Mouse (Mus musculus) midbrain, embryonic 16.5 days (tissue): ENCODE measurements around the gene Slc25a21. TPM values are rescaled to one million over a fixed set of nuclear protein-coding genes. Genes with fewer than 3 reads are reported as not detected.
A peak's percentile ranks its signal among the peaks of the same experiment; 100 is the strongest.

Source experiments
- ATAC-seq: fragments of 200-750 bp; cut with Nextera tagmentation; 2 replicates; pipeline ENCODE4 v1.8.0; 2017; ENCODE audit warnings: moderate TSS enrichment
- H3K27ac ChIP-seq: fragments of 300-500 bp; sonication (generic); 2 replicates; pipeline ENCODE4 v1.5.1; 2014; ENCODE audit warnings: mild to moderate bottlenecking, low read length, mixed read lengths
- H3K27me3 ChIP-seq: fragments of 300-500 bp; sonication (generic); 2 replicates; pipeline ENCODE4 v1.6.1; 2014; ENCODE audit warnings: low read depth, low read length, mixed read lengths; ENCODE audit not compliant: control insufficient read depth, insufficient read depth
- H3K36me3 ChIP-seq: fragments of 300-500 bp; sonication (generic); 2 replicates; pipeline ENCODE4 v1.6.1; 2014; ENCODE audit warnings: mild to moderate bottlenecking, low read length, moderate library complexity, mixed read lengths; ENCODE audit not compliant: control insufficient read depth, insufficient read depth
- H3K4me1 ChIP-seq: fragments of 300-500 bp; sonication (generic); 2 replicates; pipeline ENCODE4 v1.6.1; 2014; ENCODE audit warnings: mild to moderate bottlenecking, low read length, mixed read lengths; ENCODE audit not compliant: control insufficient read depth, insufficient read depth
- H3K4me2 ChIP-seq: fragments of 300-500 bp; sonication (generic); 2 replicates; pipeline ENCODE4 v1.6.1; 2014; ENCODE audit warnings: mild to moderate bottlenecking, low read length, mixed read lengths
- H3K4me3 ChIP-seq: fragments of 300-500 bp; sonication (generic); 2 replicates; pipeline ENCODE4 v1.5.1; 2014; ENCODE audit warnings: low read depth, mild to moderate bottlenecking, low read length, moderate library complexity, mixed read lengths
- H3K9ac ChIP-seq: fragments of 300-500 bp; sonication (generic); 2 replicates; pipeline ENCODE4 v1.6.1; 2014; ENCODE audit warnings: low read depth, low read length, mixed read lengths
- H3K9me3 ChIP-seq: fragments of 300-500 bp; sonication (generic); replicated peaks from 2 replicates; pipeline ENCODE4 v1.6.1; 2014; ENCODE audit warnings: mild to moderate bottlenecking, low read length, mixed read lengths; ENCODE audit not compliant: control insufficient read depth, poor library complexity, severe bottlenecking
- WGBS: fragments of 180-500 bp; shearing (Covaris S2); extraction: QIAGEN DNeasy Blood & Tissue Kit; methylation state at CpG from one replicate; pipeline ENCODE4 v1.1.7; 2014; 5-methylcytosine and 5-hydroxymethylcytosine counted together
- polyA plus RNA-seq: library from polyadenylated mRNA; unstranded; fragments of >200 nt; fragmentation: Nextera tagmentation; extraction: Ambion mirVana; gene quantifications from 2 replicates; pipeline ENCODE4 v1.2.1, GENCODE M21; 2015

Gene Slc25a21
- polyA plus RNA-seq, 1 experiment from 2014 or later, result 0.26 TPM

GRCm38 (mm10) chr12:56897976-56898375 is 299.3 kb downstream of the Slc25a21 start:
- H3K4me2 ChIP-seq, result no peak overlapping the region
- no peaks in the 10 kb centered on the region for H3K4me1 ChIP-seq
- no peaks in the 10 kb centered on the region for H3K36me3 ChIP-seq
- ATAC-seq, result no peak
- H3K9me3 ChIP-seq, result no peaks in the 10 kb centered on the region
- no peak overlapping the region for H3K9ac ChIP-seq
- H3K4me3 ChIP-seq, result no peak overlapping the region
- no peak overlapping the region for H3K27ac ChIP-seq
- WGBS, result 80% methylated on average over 8 of the region's 8 CpGs
- no peaks in the 10 kb centered on the region for H3K27me3 ChIP-seq

- Histone ChIP-seq H3K27me3 (no peaks in the 10 kb centered on the region), H3K4me3 (no peak overlapping the region), H3K4me2 (no peak overlapping the region), H3K4me1 (no peaks in the 10 kb centered on the region), H3K9me3 (no peaks in the 10 kb centered on the region), H3K27ac (no peak overlapping the region), H3K9ac (no peak overlapping the region), H3K36me3 (no peaks in the 10 kb centered on the region)
- 87% methylated on average over 8 of the region's 8 CpGs for WGBS
- ATAC-seq, result no peak
Observed at GRCm38 (mm10) chr12:56897221-56897937, 299.9 kb downstream of the Slc25a21 start.

DNA sequence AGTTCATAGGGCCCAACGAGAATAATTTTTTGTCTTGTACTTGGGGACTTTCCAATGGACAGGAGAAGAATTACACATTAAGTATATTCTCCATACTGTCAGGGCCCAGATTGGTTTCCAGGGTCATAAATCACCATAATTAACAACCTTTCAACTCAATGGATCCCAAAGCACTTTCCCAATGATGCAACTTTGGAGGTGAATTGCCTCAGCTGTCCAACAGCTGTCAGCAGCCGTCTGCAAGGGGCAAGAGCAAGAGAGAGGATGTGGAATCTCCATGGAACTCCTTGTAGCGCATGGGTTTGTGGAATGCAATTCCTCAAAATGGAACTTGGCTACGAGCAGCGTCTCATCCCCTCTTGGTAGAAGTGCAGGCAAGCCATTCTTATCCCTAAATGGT is 302.3 kb downstream of the Slc25a21 start:
- WGBS, result 84% methylated on average over 5 of the region's 5 CpGs
- Histone ChIP-seq H3K9ac (no peak overlapping the region), H3K4me3 (no peak overlapping the region), H3K27me3 (no peaks in the 10 kb centered on the region), H3K9me3 (no peaks in the 10 kb centered on the region), H3K27ac (no peak overlapping the region), H3K4me1 (no peaks in the 10 kb centered on the region), H3K4me2 (no peak overlapping the region), H3K36me3 (no peaks in the 10 kb centered on the region)
- ATAC-seq, result no peak

GRCm38 (mm10) chr12:56890891-56891726 is 306.2 kb downstream of the Slc25a21 start:
- H3K4me1 ChIP-seq, result no peaks in the 10 kb centered on the region
- no peak overlapping the region for H3K4me3 ChIP-seq
- no peaks in the 10 kb centered on the region for H3K36me3 ChIP-seq
- no peak overlapping the region for H3K4me2 ChIP-seq
- WGBS, result 77% methylated on average over 6 of the region's 6 CpGs
- no peak overlapping the region for H3K9ac ChIP-seq
- no peak overlapping the region for H3K27ac ChIP-seq
- H3K27me3 ChIP-seq, result no peaks in the 10 kb centered on the region
- no peaks in the 10 kb centered on the region for H3K9me3 ChIP-seq
- no peak for ATAC-seq

DNA sequence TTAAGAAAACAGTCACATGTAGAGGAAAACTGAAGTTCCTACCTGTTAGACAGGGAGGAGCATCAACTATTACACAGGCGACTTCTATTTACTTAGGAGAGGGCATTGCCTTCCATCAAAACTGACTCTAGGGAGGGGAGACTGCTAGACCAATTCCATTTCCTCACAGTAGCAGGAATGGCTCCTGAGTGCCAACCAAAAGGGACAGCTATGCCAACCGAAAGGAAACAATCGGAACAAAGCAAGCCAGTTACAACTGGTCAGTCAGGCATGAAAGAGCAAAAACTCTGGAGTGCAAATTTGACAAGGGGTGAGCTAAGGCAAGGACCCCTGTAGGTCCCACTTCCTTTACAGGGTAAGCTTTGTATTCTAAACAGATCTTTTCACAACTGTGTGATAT is 319.5 kb downstream of the Slc25a21 start:
- WGBS, result 39% methylated on average over 3 of the region's 3 CpGs
- ATAC-seq, result no peak
- Histone ChIP-seq H3K27me3 (no peaks in the 10 kb centered on the region), H3K9me3 (no peaks in the 10 kb centered on the region), H3K4me1 (0 out of 2 replicates have a peak, but pooled peaks cover 6% of the 10 kb centered on the region), H3K27ac (no peak overlapping the region), H3K4me3 (no peak overlapping the region), H3K36me3 (no peaks in the 10 kb centered on the region), H3K4me2 (no peak overlapping the region), H3K9ac (no peak overlapping the region)

DNA sequence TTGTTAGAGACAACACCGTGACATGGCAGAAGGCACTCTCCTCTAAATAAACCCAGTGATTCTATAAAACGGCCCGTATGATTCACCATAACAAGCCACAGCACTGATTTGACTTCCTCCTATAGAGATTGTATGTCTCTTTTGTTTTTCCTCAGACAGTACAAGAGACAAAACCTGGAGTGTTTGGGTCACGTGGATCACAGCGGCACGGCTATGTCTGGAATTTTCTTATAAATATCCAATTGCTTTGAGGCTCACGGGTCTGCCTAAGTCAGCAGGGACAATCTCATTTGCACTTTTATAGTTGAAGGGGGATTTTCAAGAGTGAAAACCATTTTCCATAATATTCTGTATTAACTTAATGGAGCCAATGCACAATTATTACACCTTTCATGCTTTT is 320.7 kb downstream of the Slc25a21 start:
- ATAC-seq, result peak; percentile 62; the same call in 1 of the 2 replicates
- Histone ChIP-seq H3K27ac (no peak overlapping the region), H3K9ac (no peak overlapping the region), H3K36me3 (no peaks in the 10 kb centered on the region), H3K9me3 (no peaks in the 10 kb centered on the region), H3K4me3 (0 out of 2 replicates have a peak overlapping the region, but pooled peaks have one; percentile 8), H3K4me1 (0 out of 2 replicates have a peak, but pooled peaks cover 6% of the 10 kb centered on the region), H3K27me3 (no peaks in the 10 kb centered on the region), H3K4me2 (peak overlapping the region; percentile 34)
- 26% methylated on average over 7 of the region's 7 CpGs for WGBS

DNA sequence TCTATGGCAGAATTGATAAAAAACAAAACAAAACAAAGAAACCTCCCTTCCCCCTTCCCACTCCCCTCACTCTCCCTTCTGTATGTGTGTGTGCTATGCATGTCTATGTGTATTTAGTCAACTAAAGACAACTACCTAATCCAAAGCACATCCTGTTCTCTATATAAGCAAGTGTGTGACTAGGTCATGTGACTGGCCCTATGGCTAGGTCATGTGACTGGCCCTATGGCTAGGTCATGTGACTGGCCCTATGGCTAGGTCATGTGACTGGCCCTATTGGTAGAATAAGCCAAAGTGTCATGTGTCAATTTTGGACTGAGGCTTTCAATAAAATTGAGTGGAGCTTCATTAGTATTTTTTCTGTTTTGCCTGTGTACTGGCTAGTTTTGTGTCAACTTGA is 324.1 kb downstream of the Slc25a21 start:
- Histone ChIP-seq H3K4me2 (no peak overlapping the region), H3K27ac (no peak overlapping the region), H3K4me1 (0 out of 2 replicates have a peak, but pooled peaks cover 4% of the 10 kb centered on the region), H3K9me3 (no peaks in the 10 kb centered on the region), H3K9ac (no peak overlapping the region), H3K36me3 (no peaks in the 10 kb centered on the region), H3K27me3 (no peaks in the 10 kb centered on the region), H3K4me3 (no peak overlapping the region)
- ATAC-seq, result no peak

DNA sequence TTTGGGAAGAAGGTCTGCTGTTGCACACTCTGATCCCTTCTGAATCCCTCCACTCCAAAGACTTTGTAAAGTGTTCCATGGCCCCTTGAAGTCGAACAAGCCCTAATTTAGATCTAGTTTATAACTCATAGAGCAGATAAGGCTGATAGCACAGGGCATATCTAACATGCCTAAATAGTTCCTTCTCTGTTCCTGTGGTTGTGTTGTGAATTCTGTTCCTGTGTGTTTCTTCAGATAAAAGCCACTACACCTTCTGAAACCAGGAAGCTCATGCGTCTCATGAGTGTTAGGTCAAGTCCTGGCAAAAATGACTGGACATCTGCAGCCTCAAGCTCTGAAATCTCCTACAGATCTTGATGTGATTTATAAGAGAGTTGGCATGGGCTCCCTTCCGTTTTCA is 326.7 kb downstream of the Slc25a21 start:
- H3K36me3 ChIP-seq, result no peaks in the 10 kb centered on the region
- no peaks in the 10 kb centered on the region for H3K4me1 ChIP-seq
- H3K9ac ChIP-seq, result no peak overlapping the region
- H3K27ac ChIP-seq, result no peak overlapping the region
- no peaks in the 10 kb centered on the region for H3K9me3 ChIP-seq
- 89% methylated on average over 3 of the region's 3 CpGs for WGBS
- ATAC-seq, result no peak
- H3K4me2 ChIP-seq, result no peak overlapping the region
- H3K4me3 ChIP-seq, result no peak overlapping the region
- H3K27me3 ChIP-seq, result no peaks in the 10 kb centered on the region
